Mouse (Mus musculus) heart, adult 2 months (tissue): ENCODE measurements at regions not wholly inside any gene's neighbourhood (a gene's known extent, or its start where the extent isn't known, plus 50 kb on each side); places are given as distances from the start of the nearest gene placed in this dataset.

Experiments
- CTCF ChIP-seq: fragments of 200-600 bp; IDR thresholded peaks from 2 replicates; pipeline ENCODE4 v1.8.1; 2022; ENCODE audit warnings: antibody characterized with exemption, mild to moderate bottlenecking, moderate library complexity
- EP300 ChIP-seq: fragments of 200-500 bp; IDR thresholded peaks from 2 replicates; pipeline ENCODE4 v1.6.1; 2011; ENCODE audit warnings: low read depth, low read length, control low read depth; ENCODE audit not compliant: insufficient read depth
- POLR2A ChIP-seq: fragments of 200-500 bp; IDR thresholded peaks from 2 replicates; pipeline ENCODE4 v1.6.1; 2011; ENCODE audit warnings: mild to moderate bottlenecking, low read depth, low read length, control low read depth; ENCODE audit not compliant: insufficient read depth

DNA sequence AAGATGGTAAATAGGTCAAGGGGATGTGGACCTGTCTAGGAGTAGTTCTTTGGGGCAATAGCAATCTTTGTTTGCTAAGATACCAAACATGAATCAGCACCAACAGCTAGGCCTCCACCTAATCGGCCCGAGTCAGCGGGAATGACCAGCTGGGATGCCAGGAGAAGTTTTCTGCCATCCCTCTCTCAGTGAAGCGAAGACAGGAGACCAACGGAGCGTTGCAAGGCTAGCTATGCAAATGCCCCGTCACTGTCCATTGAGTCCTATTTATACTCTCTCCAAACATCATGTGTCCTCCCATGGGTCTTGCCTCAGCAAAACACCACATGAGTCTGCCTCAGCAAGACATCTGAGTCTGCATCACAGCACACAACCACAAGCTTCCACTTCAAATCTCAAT lies 439.7 kb upstream of the Auts2 start:
- TF ChIP-seq CTCF = no peak
- no peak for TF ChIP-seq POLR2A
- TF ChIP-seq EP300 = no peak
